Mouse (Mus musculus): ENCODE measurements around the gene Prkce. TPM values are rescaled to one million over a fixed set of nuclear protein-coding genes. Genes with fewer than 3 reads are reported as not detected.

Prkce gene
- total and polyA plus RNA-seq, 2 experiments from 2014 or later: 91.3 to 94.3 TPM

DNA sequence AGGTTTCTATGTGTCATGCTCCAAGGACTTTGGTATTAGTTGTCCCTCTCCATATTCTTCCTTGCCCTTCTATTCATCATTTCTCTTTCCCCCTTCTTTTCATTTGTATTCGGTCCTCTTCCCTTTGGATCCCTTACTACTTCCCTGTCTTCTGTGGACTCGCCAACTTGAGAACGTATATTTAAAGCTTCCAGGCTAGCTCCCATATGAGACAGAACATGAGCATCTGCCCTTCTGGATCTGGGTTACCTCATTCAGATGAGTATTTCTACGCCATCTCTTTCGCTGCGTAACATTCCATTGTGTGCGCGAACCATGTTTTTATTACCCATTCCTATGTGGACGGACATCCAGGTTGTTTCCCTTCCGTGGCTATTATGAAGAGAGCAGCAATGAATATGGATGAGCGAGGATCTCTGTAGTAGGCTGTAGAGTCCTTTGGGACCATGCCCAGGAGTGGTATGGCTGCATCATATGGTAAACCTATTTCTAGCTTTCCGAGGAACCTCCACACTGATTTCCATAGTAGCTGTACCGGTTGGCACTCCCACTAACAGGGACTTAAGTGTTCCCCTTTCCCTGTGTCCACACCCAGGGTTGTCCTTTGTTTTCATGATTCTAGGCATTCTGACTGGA, 152.5 kb downstream of the Prkce start:
- no peak overlapping the region for H3K4me2 ChIP-seq (ENCODE audit: low read depth)
- ATAC-seq (peak; percentile 51; the same call in 1 of the 2 replicates), DNase-seq (peak; percentile 36)
- H3K36me3 ChIP-seq (ENCODE audit: insufficient read depth): no peaks in the 10 kb centered on the region
- no peak overlapping the region for H3K4me3 ChIP-seq (ENCODE audit: low read depth, low read length)
- no peak for TF ChIP-seq CTCF (IDR thresholded peaks at IDR 0.05; ENCODE audit: low read depth)
- no peak overlapping the region for H3K9ac ChIP-seq
- H3K9me3 ChIP-seq (ENCODE audit: low read length): peaks cover 4% of the 10 kb centered on the region; the same call in 1 of the 2 replicates
- H3K27me3 ChIP-seq (ENCODE audit: insufficient read depth, low read length): no peaks in the 10 kb centered on the region
- 78% methylated on average over 13 of the region's 13 CpGs for WGBS
- no peak overlapping the region for H3K27ac ChIP-seq (ENCODE audit: low read depth, low read length)
- no peaks in the 10 kb centered on the region for H3K4me1 ChIP-seq (ENCODE audit: insufficient read depth)

DNA sequence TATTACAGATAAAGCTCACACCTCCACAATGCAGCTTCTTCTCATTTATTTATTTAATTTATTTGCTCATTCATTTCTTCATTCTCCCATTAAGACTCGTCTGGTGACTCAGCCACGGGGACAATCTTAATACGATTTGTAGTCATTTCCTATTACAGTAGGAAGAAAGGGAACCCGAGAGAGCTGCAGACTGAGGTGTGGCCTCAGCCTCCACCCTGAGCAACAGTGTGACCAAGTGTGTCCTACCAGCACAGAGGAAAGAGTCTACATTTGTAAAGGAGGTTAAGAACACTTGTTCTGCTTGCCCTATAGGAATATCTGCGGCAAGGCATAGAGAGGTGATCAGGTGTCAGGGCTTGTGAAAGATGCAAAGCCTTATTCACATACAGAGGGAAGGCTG, 155.3 kb downstream of the Prkce start:
- TF ChIP-seq CTCF (IDR thresholded peaks at IDR 0.05; ENCODE audit: low read depth): no peak
- Histone ChIP-seq H3K27ac (ENCODE audit: low read depth, low read length) (no peak overlapping the region), H3K4me3 (ENCODE audit: low read depth, low read length) (no peak overlapping the region), H3K4me1 (ENCODE audit: insufficient read depth) (no peaks in the 10 kb centered on the region), H3K9me3 (ENCODE audit: low read length) (peaks cover 4% of the 10 kb centered on the region; the same call in 1 of the 2 replicates), H3K27me3 (ENCODE audit: insufficient read depth, low read length) (no peaks in the 10 kb centered on the region), H3K36me3 (ENCODE audit: insufficient read depth) (no peaks in the 10 kb centered on the region), H3K4me2 (ENCODE audit: low read depth) (no peak overlapping the region), H3K9ac (no peak overlapping the region)
- ATAC-seq (no peak), DNase-seq (no peak)
- whole genome bisulfite sequencing: 81% methylated on average over 5 of the region's 5 CpGs

- H3K4me1 ChIP-seq (ENCODE audit: insufficient read depth): no peaks in the 10 kb centered on the region
- TF ChIP-seq CTCF (IDR thresholded peaks at IDR 0.05; ENCODE audit: low read depth): no peak
- ATAC-seq: no peak
- no peak overlapping the region for H3K4me3 ChIP-seq (ENCODE audit: low read depth, low read length)
- no peaks in the 10 kb centered on the region for H3K27me3 ChIP-seq (ENCODE audit: insufficient read depth, low read length)
- no peak for DNase-seq
- no peak overlapping the region for H3K27ac ChIP-seq (ENCODE audit: low read depth, low read length)
- H3K36me3 ChIP-seq (ENCODE audit: insufficient read depth): no peaks in the 10 kb centered on the region
- peaks cover 4% of the 10 kb centered on the region; the same call in 1 of the 2 replicates for H3K9me3 ChIP-seq (ENCODE audit: low read length)
- H3K4me2 ChIP-seq (ENCODE audit: low read depth): no peak overlapping the region
- H3K9ac ChIP-seq: no peak overlapping the region
- 59% methylated on average over 4 of the region's 4 CpGs for WGBS
These were observed 155.7 kb downstream of the Prkce start for GRCm38 (mm10) chr17:86323310-86323709.

GRCm38 (mm10) chr17:86323909-86324686, 156.5 kb downstream of the Prkce start:
- H3K9me3 ChIP-seq (ENCODE audit: low read length): no peaks in the 10 kb centered on the region
- ATAC-seq (no peak), DNase-seq (no peak)
- no peak for TF ChIP-seq CTCF (IDR thresholded peaks at IDR 0.05; ENCODE audit: low read depth)
- no peaks in the 10 kb centered on the region for H3K27me3 ChIP-seq (ENCODE audit: insufficient read depth, low read length)
- H3K4me2 ChIP-seq (ENCODE audit: low read depth): no peak overlapping the region
- H3K9ac ChIP-seq: no peak overlapping the region
- no peak overlapping the region for H3K4me3 ChIP-seq (ENCODE audit: low read depth, low read length)
- H3K4me1 ChIP-seq (ENCODE audit: insufficient read depth): no peaks in the 10 kb centered on the region
- 69% methylated on average over 6 of the region's 6 CpGs for WGBS
- H3K36me3 ChIP-seq (ENCODE audit: insufficient read depth): no peaks in the 10 kb centered on the region
- H3K27ac ChIP-seq (ENCODE audit: low read depth, low read length): no peak overlapping the region

DNA sequence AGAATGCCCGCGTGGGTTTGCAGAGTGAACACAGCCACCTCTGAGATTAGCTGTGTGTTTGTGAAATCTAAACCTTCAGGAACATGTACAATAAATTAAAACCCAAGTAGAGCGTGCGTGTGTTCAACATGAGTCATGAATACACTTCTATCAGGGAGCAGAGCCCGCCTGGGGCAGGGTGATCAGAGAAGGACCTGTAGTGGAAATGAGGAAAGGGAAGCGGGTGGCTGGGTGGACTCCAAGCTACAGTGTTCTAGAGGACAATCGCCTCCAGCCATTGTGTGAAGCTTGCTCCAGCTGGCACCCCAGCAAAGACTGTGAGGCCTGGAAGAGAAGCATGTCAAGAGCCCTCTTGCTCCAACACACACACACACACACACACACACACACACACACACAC, 157.2 kb downstream of the Prkce start:
- no peak overlapping the region for H3K4me2 ChIP-seq (ENCODE audit: low read depth)
- WGBS: 81% methylated on average over 7 of the region's 7 CpGs
- no peak for TF ChIP-seq CTCF (IDR thresholded peaks at IDR 0.05; ENCODE audit: low read depth)
- H3K27me3 ChIP-seq (ENCODE audit: insufficient read depth, low read length): no peaks in the 10 kb centered on the region
- no peak for ATAC-seq
- H3K9ac ChIP-seq: no peak overlapping the region
- no peak for DNase-seq
- no peaks in the 10 kb centered on the region for H3K9me3 ChIP-seq (ENCODE audit: low read length)
- H3K27ac ChIP-seq (ENCODE audit: low read depth, low read length): no peak overlapping the region
- H3K4me3 ChIP-seq (ENCODE audit: low read depth, low read length): no peak overlapping the region
- no peaks in the 10 kb centered on the region for H3K36me3 ChIP-seq (ENCODE audit: insufficient read depth)
- peaks cover 5% of the 10 kb centered on the region; the same call in 1 of the 2 replicates for H3K4me1 ChIP-seq (ENCODE audit: insufficient read depth)

DNA sequence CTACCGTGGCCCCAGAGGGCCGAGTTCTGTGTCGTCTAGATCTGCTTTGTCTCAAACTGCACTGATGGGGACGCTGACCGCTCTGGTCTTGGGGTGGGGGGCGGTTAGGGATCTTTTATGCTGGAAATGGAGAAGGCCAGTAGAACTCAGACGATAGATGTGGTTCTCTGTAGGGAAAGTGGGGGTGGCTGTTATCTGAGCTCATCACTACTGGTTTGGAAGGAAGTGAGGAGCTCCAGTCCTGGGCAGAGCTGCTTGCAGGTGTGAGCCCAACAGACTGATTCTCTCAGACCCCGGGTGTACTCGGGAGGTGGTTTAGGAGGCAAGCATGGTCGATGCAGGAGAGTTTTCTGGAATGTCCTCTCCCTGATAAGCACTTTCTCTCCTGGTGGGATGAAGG, 157.7 kb downstream of the Prkce start:
- 82% methylated on average over 10 of the region's 10 CpGs for WGBS
- no peak for ATAC-seq
- H3K4me1 ChIP-seq (ENCODE audit: insufficient read depth): peaks cover 10% of the 10 kb centered on the region; the same call in 1 of the 2 replicates

GRCm38 (mm10) chr17:86327958-86328357, 160.4 kb downstream of the Prkce start:
- H3K9me3 ChIP-seq (ENCODE audit: low read length): no peaks in the 10 kb centered on the region
- ATAC-seq (no peak), DNase-seq (no peak)
- H3K4me3 ChIP-seq (ENCODE audit: low read depth, low read length): no peak overlapping the region
- no peak for TF ChIP-seq CTCF (IDR thresholded peaks at IDR 0.05; ENCODE audit: low read depth)
- H3K27me3 ChIP-seq (ENCODE audit: insufficient read depth, low read length): no peaks in the 10 kb centered on the region
- H3K27ac ChIP-seq (ENCODE audit: low read depth, low read length): no peak overlapping the region
- H3K36me3 ChIP-seq (ENCODE audit: insufficient read depth): no peaks in the 10 kb centered on the region
- H3K9ac ChIP-seq: no peak overlapping the region
- no peak overlapping the region for H3K4me2 ChIP-seq (ENCODE audit: low read depth)
- peaks cover 16% of the 10 kb centered on the region; the same call in 1 of the 2 replicates for H3K4me1 ChIP-seq (ENCODE audit: insufficient read depth)
- WGBS: 80% methylated on average over 4 of the region's 4 CpGs

More for the DNA sequence above, 157.7 kb downstream of the Prkce start:
- no peak overlapping the region for H3K9ac ChIP-seq
- H3K36me3 ChIP-seq (ENCODE audit: insufficient read depth): no peaks in the 10 kb centered on the region
- H3K9me3 ChIP-seq (ENCODE audit: low read length): no peaks in the 10 kb centered on the region
- H3K27me3 ChIP-seq (ENCODE audit: insufficient read depth, low read length): no peaks in the 10 kb centered on the region
- no peak overlapping the region for H3K4me2 ChIP-seq (ENCODE audit: low read depth)
- H3K4me3 ChIP-seq (ENCODE audit: low read depth, low read length): no peak overlapping the region
- TF ChIP-seq CTCF (IDR thresholded peaks at IDR 0.05; ENCODE audit: low read depth): no peak
- no peak overlapping the region for H3K27ac ChIP-seq (ENCODE audit: low read depth, low read length)
- no peak for DNase-seq

Data from forebrain, postnatal 0 days (tissue).